Mouse (Mus musculus) heart, adult 18-20 months (tissue): ENCODE measurements around the gene Rdh16f1. TPM values are rescaled to one million over a fixed set of nuclear protein-coding genes. Genes with fewer than 3 reads are reported as not detected.

ENCODE experiments used
- DNase-seq, 2 experiments: peaks; one replicate each; pipeline ENCODE4 v3.0.0; 2021 to 2022; ENCODE audit warnings: mixed read lengths in 1 of 2
- long read RNA-seq, 2 experiments: library from polyadenylated mRNA; stranded (forward); transcript quantifications; one replicate each; pipeline ENCODE4 v2.0.0; 2021
- total RNA-seq, 2 experiments: library from RNA; stranded (reverse); gene quantifications; 2 replicates each; pipeline ENCODE4 v1.2.3; 2021

Rdh16f1 gene
- total RNA-seq: under 1 TPM in 1 of 2 experiments, not detected in 1; 0.10 TPM
- long read RNA-seq, experiment 1, partial matches to known transcripts: 0 of 1 reads
- long read RNA-seq, experiment 1, other reads (novel, unspliced or antisense): 1 of 1 reads
- long read RNA-seq, experiment 2, partial matches to known transcripts: 0 of 1 reads
- long read RNA-seq, experiment 2, other reads (novel, unspliced or antisense): 1 of 1 reads

DNA sequence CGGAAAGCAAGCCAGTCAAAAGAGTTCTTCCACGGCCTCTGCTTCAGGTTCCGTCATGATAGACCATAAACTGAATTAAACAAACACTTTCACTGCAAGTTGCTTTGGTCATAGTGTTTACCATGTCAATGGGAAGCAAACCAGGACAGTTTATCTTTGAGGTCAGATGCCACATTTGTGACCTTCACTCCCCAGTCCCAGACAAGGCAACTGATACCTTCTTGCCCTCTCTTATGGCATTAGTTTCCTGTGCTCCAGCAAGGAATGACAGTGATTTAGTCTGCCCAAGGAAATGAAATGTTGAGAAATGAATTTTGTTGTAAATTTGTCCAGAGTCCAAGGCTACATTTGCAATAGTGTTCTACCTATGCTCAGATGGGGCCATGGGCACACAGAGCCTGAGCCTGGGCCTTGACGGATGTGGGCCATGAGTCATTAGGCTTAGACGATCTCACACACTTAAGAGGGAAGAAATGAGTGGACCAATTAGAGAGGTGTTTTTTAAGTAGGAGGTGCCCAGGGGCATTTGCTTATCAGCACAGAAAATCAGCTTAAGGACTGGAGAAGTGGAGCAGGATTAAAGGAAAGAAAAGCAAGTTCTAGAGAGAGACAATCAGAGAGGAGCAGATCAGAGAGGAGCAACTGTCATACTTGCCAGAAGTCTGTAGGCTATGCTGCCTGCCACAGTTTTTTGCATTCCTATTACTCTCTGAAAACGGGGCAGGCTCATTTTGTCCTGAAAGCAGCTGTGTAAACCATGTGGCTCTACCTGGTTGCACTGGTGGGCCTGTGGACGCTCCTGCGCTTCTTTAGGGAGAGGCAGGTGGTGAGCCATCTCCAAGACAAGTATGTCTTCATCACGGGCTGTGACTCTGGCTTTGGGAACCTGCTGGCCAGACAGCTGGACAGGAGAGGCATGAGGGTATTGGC is at the start of gene Rdh16f1, which contains the start of gene Rdh1:
Gene Rdh16f1, plus strand, starts transcription at position 607 of the 930 bp plus-strand sequence.
Gene Rdh1, plus strand, starts transcription at position 541 of the 930 bp plus-strand sequence.
- DNase-seq: no peak

DNA sequence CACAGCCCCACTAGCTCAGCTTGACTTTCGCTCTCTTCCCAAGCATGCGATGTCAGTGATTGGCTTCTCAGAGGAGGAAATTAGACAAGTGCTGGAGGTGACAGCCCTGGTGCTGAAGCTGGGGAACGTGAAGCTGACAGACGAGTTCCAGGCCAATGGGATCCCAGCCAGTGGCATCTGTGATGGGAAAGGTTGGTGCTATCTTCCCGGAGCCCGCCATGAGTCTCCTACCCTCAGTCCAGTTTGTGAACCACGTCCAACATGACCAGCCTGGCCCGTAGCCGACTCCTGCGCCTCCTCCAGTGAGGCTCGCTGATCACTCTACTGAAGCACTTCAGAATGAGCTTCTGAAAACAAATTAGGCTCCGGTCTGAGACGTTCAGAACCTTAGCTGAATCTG is 49.3 kb upstream of the Rdh16f1 start:
- no peak for DNase-seq

DNA sequence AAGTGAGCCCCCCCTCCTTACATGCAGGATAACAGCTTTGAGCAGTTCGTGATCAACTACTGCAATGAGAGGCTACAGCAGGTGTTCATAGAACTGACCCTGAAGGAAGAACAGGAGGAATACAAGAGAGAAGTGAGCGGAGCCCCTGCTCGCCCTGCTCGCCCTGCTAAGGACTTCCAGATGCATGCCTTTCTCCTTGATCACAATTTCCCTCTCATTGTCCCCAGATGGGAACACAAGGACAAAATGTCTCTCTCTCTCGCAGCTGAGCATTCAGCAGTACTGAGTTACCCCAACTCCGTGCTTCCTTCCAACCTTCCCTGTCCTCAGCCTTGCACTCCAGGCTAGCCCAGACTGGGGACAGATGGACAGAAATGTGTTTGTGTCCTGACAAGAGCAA is 46.9 kb upstream of the Rdh16f1 start:
- DNase-seq: no peak

DNA sequence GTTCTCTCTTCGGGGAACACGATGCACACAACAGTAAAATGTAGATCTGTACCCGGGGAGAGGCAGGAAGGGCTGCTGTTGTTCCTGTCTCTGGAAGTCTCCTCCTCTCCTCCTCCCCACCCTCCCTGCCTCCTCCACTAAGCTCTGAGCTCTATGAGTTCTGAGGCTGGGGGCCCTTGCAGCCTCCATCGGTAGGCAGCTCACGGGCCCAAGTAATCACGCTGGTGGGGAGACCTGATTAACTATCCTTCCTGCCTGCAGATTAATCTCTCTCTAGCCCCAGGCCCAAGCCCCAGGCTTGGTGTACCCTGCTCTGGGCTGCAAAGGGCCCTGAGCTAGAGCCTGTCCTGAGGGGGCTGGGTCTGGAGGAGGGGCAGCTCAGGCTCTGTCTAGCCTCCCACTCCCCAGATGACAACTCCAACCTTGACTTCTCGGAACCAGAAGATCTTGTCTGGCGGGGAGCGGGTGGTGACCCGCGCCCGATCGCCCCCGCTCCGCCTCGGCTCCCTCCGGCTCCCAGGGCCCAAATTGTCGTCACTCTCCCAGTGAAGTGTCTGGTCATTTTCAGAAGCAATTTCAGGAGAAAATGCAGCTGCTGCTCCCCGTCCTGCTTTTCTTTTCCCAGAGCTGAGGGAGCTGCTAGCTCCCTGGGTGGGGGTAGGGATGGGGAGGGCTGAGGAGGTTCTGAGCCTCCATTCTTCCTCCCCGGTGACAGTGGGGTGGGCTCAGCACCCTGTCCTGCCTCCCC is 37.7 kb upstream of the Rdh16f1 start:
- peak; percentile 22 to 51 for DNase-seq

DNA sequence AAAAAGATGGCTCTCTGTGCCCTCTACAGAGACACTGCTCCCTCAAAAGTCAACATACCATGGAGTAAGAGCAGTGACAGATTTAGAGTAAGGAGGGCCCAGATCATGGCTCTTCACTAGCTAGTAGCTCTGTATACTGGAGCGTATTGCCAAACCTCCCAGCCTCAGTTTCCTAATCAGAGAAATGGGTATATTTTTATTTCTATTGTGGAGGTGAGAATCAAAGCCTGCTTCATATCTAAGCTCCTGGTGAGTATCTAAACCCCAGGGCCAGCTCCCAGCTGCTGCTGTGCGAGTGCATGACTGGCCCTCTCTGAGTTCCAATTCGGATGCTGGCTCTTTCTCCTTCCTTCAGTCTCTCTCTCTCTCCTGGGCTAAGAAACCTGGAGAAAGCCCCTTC is 35.4 kb upstream of the Rdh16f1 start, which contains the start of gene Tac2:
Gene Tac2, plus strand, starts transcription at position 301 of the 400 bp plus-strand sequence.
- no peak for DNase-seq

DNA sequence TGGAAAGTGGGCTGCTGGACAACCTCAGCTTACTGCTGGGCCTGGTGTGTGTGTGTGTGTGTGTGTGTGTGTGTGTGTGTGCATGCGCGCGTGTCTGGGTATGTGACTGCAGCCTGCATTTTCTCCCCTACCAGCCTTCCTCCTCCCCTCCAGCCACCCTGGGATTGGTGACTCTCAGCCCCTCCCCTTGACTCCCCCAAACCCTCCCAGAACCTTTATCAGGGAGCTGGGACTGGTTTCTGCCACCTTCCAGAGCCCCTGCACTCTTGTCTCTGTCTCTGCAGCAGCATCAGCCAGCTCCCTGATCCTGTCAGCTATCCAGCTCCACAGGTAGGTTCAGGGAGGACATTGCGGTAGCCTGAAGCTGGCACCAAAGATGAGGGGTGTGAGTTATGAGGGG is 34.5 kb upstream of the Rdh16f1 start:
- no peak for DNase-seq

DNA sequence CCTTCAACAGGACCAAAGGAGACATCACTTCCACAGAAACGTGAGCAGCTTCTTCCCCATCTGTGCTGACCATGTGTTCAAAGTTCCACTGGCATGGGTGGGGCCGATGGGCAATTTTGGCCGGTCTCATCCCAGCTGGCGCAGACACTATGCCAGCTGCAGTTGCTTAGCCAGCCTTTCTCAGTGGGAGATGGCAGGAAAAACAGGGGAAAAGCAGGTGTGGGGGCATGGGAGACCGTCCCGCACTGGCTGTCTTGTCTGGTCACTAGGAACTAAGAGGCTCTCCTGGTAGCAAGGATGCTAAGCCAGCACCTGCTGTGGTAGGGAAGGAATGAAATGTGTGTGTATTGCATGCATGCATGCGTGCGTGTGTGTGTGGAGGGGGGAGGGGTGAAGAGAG is 31.1 kb upstream of the Rdh16f1 start:
- DNase-seq: no peak

DNA sequence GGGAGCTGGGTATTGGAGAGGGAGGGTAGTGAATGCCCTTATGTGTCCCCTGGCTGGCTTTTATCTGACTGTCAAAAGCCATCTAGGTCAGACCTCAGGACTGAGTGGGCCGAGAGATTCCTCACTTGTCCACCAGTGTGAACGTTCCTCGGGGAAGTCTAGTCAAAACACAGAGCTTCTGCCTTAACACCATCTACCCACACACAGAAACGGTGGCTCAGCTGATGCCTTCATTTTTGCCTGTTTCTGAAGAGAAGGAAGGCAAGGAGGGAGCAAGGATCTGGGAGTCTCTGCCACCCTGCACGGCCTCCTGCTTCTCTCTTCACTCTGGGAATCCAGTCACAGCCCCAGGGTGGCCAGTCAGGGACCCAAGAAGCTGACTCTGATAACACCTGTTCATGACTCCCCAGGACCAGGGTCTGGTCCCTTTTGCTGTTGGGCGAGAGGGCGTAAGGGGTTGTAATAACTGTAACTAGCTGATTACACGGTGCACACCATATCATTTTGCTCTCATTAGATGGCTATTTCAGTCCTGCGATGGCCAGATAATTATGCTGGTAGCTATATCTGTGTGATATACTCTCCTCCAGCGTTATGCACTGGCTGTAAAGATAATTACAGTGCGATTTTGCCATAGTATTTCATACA is 29.2 kb upstream of the Rdh16f1 start:
- DNase-seq: no peak

DNA sequence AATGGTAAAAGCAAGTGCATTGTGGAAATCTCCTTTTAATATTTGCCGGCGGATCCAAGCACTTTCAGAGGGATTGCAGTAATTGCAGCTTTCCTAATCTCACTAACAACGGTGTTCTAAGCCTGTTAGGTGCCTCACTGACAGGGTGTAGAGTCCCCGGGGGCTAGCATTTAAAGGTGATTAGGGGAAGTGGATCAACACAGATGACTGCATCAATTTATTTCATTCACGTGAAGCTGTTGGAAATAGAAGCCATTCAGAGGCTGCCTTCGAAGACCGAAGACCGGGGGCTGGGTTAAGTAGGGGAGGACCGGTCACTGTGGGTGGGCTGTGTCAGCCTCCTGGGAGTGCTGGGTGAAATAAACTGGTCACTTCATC is 28.7 kb upstream of the Rdh16f1 start:
- no peak for DNase-seq

DNA sequence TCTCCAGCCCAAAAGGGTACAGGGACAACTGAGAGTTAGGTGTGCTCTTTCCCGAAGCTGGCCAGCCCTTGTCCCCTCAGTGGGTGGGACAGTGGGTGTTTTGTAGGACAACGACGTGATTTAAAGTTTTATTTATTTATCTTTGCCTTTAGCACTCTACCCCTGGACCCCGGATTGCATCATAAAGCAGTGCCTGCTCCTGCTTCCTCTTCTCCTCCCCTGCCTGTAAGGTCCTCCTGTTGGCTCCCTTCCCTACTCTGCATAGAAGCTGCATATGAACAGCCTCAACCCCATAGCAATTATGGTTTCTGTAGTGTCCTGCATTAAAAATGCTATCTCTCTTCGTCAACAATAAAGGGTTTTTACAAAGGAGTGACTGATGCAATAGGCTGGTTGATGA is 28.2 kb upstream of the Rdh16f1 start:
- no peak for DNase-seq

DNA sequence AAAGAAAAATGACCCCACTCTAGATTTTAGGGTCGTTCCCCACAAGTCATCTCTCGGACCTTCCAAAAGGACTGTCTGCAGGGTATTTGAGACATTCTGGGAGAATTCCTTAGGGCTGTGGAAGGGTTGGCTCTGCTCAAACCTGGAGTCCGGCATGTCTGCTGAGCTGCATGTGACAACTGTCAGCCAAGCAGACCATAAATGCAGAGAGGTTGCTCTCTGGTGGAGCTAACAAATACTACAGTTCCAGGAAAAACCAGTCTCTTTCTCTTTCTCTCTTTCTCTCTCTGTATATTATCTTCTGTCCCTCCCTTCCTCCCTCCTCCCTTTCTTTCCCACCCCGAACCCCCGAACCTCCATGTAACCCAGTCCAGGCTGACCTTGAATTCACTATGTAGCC is 25.2 kb upstream of the Rdh16f1 start:
- no peak for DNase-seq

DNA sequence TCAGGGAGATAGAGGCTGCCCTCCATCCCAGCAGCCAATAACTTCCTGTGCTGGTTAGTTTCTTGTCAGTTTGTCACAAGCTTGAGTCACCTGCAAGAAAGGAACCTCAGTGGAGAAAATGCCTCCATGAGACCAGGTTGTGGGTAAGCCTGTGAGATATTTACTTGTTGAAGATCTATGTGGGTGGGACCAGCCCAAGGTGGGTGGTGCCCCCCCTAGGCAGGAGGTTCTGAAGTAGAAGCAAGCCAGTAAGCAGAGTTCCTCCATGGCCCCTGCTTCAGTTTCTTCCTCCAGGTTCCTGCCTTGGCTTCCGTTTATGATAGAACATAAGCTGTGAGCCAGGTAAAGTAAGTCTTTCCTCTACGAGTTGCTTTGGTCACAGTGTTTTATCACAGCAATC is 23.3 kb upstream of the Rdh16f1 start:
- DNase-seq: no peak

DNA sequence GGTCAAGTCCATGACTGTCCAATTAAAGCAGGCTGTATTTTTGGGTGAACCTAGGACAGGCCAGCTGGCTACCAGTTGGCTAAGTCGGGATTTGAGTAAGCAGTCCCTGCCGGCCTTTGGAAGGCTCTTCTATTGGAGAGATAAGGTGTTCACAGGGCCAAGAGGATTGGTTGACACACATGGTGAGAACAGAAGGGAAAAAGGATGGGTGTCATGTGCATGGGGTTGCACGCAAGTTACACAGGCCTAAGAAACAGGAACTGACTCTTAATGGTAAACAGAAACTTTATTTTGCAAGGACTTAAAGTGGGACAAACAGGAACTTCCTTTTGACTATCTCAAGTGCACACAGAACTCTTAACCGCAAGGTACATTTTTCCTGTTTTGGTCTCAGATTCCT is 22.7 kb upstream of the Rdh16f1 start:
- no peak for DNase-seq

DNA sequence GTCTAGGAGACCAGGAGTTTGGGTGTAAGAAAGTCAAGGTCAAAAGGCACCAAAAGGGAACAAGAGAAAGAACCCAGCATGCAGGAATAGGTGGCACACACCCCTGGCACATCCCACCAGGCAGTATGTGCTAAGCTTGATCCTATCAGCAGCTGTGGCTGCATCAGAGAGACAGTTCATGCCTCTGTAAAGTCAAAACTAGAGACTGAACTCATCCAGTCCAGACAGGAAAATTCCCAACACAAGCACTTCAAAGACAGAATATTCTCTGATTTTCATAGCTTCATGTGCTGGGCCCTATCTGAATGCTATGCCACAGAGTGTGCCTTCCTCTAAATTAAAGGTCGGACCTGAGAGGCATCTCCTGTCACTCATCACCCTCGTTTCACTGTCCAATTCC is 22.0 kb upstream of the Rdh16f1 start:
- no peak for DNase-seq

DNA sequence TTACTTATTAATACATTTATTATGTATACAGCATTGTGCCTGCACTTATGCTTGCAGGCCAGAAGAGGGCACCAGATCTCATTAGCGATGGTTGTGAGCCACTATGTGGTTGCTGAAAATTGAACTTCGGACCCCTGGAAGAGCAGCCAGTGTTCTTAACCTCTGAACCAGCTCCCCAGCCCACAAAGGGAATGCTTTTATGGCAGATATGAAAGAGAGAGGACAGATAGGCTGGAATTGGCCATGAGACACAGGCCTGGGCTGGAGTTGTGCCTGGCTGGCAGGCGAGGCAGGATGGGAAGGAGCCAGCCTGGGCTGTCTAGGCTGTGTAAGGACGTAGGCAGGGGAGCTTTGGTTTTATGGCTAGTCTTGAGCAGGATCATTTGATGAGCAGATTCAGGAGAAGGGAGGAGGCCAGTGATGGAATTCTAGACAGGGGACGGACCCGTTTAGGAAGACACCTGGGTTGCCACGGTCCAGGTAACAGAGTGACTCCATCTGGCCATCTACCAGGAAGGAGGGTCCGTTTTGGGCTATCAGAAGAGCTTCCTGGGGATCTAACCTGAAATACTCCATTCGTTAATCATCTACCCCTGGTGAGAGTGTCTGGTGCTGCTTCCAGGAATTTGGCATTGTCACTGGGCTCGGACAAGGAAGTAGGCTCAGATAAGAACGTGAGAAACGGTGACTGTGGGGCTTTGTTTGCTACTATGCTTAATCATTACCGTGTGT is 21.3 kb upstream of the Rdh16f1 start:
- DNase-seq: peak; percentile 49 to 67

DNA sequence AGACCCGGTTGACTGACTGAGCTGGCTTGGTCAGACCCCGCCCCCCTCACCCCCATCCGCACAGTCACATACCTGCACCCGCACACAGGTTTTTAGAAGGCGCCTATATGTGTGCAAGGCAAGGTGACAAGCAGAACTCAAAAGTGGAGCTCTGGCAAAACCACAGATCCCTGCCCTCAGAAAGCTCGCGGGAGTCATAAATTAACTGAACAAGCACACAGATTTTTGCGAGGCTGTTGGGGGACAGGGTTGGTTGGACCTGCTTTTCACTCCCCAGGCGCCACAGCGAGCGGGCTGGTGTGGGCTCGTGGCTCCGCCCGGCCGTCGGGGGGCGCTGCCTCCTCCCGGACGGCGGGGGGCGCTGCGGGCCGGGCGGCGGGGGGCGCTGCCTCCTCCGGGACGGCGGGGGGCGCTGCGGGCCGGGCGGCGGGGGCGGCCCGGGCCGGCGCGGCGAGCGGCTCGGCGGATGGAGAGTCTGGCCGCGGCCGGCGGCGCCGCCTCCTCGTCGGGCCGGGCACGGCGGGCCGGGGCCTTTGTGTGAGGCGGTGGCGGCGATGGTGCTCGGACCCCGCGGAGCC is 20.4 kb upstream of the Rdh16f1 start, which contains the start of gene Zbtb39:
Gene Zbtb39, plus strand, starts transcription at position 456 of the 578 bp plus-strand sequence.
- peak; percentile 82 to 84 for DNase-seq

DNA sequence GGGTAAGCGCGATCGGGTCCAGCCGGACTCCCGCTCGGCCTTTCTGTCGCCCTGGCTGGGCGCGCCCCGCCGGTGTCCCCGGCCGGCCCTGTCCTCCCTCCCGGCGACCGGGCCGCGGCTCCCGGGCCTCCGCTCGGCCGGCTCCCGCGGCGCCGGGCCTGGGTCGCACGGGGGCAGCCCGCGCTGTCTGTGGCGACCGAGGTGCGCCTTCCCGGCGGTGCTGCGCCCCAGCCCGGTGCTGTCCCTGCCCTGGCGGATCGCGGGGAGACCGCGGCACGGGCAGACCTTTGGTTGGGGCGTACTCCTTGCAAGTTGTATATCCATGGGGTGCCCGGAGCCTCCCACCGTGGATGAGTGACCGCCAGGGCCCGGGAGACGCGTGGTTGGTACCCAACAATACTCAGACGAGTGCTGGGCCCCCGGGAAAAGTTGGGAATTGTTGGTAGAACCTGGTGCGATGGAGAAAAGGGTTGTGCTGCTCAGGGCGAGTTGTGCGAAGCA is 19.9 kb upstream of the Rdh16f1 start:
- DNase-seq: peak in 1 of 2 experiments; percentile 48

DNA sequence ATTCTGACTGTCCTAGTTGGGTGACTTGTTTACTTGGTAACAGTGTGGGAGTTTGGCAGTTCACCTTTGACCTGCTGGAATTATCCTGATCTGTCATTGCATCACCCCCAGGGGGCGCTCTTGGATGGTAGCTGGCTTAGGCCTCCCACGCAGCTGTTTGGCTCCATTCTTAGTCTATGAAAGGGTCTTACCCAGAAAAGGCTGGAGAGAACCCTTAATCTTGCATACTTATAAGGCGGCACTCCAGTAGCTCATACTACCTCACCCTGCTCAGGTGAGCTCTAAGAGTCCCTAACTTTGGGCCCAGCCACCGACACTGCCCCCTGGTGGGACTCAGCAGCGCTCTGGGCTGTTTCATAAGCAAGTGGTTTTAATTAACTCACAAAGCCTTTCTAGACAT is 14.9 kb upstream of the Rdh16f1 start:
- DNase-seq: peak in 1 of 2 experiments; percentile 67

DNA sequence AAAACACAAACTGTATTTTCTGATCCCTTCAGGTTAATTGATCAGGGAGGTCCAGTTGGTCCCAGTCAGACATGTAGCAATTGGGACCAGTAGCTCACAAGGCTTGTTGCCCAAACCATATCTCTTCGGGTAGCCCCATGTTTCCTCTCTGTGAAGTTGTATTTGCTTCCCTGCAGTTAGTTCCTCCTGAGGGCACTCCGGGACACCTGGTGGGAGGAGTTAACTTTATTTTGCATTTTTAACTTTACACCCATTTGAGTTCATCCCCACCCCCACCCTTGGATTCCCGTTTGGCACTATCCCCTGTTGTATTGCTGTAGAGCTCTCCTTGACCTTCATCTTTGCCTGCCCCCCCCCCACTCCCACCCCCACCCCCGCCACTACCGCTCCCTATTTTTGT is 13.7 kb upstream of the Rdh16f1 start:
- DNase-seq: no peak

DNA sequence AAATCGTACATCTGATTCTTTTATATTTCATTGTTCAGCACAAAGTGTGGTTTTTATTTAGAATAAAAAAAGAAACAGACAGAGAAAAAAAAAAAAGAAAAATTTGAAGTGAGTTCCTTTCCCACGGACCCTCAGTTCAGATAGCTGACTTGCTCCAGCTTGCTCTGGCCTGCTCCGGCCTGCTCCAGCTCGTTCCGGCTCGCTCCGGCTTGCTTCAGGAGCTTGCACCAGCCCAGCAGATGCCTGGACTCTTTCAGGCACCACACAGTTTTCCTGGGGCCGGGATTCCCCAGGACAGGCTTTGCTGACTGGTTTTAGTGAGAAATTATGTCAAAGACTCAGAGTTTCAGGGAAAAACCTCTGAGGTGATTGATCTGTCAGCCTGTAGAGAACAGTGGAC is 12.3 kb upstream of the Rdh16f1 start:
- DNase-seq: no peak
